Mouse (Mus musculus): ENCODE measurements around the gene Tesk2. TPM values are rescaled to one million over a fixed set of nuclear protein-coding genes. Genes with fewer than 3 reads are reported as not detected.

The Tesk2 gene
- total RNA-seq, 1 experiment, result 15.3 TPM

- in situ Hi-C loops (cut with MboI; ENCODE audit: low sequenced_read_pairs in 2 of 2, unreplicated experiment in 2 of 2), result no loop called here
- Histone ChIP-seq H3K4me3 (ENCODE audit: insufficient read depth in 1 of 2, low read depth in 1 of 2, low read length in 2 of 2, poor library complexity in 1 of 2, severe bottlenecking in 1 of 2) (peak within 1 kb of the TSS; percentile 75 to 80), H3K9ac (ENCODE audit: insufficient read depth, low read depth, low read length, poor library complexity, severe bottlenecking) (peak within 1 kb of the TSS; percentile 79), H3K36me3 (ENCODE audit: control insufficient read depth, insufficient read depth, low read length, poor library complexity, severe bottlenecking) (peaks cover 3% of the 10 kb centered on the region), H3K4me1 (ENCODE audit: control insufficient read depth in 2 of 2, insufficient read depth in 2 of 2, low read length in 2 of 2, poor library complexity in 1 of 2) (no peaks in the 10 kb centered on the region), H3K27ac (ENCODE audit: insufficient read depth, low read depth, low read length, poor library complexity, severe bottlenecking) (no peak within 1 kb of the TSS; the same call in 1 of the 2 replicates), H3K9me3 (ENCODE audit: control insufficient read depth, insufficient read depth, low read depth, low read length) (no peaks in the 10 kb centered on the region)
- TF ChIP-seq HCFC1 (IDR thresholded peaks at IDR 0.05; ENCODE audit: borderline replicate concordance, insufficient read depth, low read length), result peak; percentile 100
- TF ChIP-seq CHD2 (IDR thresholded peaks at IDR 0.05; ENCODE audit: low read depth, low read length), result peak; percentile 77; the same call in 1 of the 2 replicates
- no peak for TF ChIP-seq ZNF384 (IDR thresholded peaks at IDR 0.05; ENCODE audit: low read depth, low read length)
- TF ChIP-seq MAFK (IDR thresholded peaks at IDR 0.05; ENCODE audit: insufficient read depth, low read depth, low read length), result 0 out of 2 replicates have a peak, but pooled peaks have one; percentile 38
- TF ChIP-seq ZC3H11A (IDR thresholded peaks at IDR 0.05; ENCODE audit: borderline replicate concordance, low read depth, low read length), result no peak
- DNase-seq (ENCODE audit: low read depth, low spot score), result peak; percentile 89
Observed at GRCm38 (mm10) chr4:116708201-116708764, 12.5 kb upstream of the Tesk2 start, which contains the start of the genes Mmachc and Ccdc163. TSS of gene Mmachc (minus strand) at chr4:116708406. TSS of gene Ccdc163 (plus strand) at chr4:116708509.

- in situ Hi-C loops (cut with MboI; ENCODE audit: low sequenced_read_pairs in 2 of 2, unreplicated experiment in 2 of 2), result no loop called here
- TF ChIP-seq ZC3H11A (IDR thresholded peaks at IDR 0.05; ENCODE audit: borderline replicate concordance, low read depth, low read length) (no peak), ZNF384 (IDR thresholded peaks at IDR 0.05; ENCODE audit: low read depth, low read length) (peak; percentile 71), MAFK (IDR thresholded peaks at IDR 0.05; ENCODE audit: insufficient read depth, low read depth, low read length) (no peak)
- Histone ChIP-seq H3K36me3 (ENCODE audit: control insufficient read depth, insufficient read depth, low read length, poor library complexity, severe bottlenecking) (peaks cover 3% of the 10 kb centered on the region), H3K27ac (ENCODE audit: insufficient read depth, low read depth, low read length, poor library complexity, severe bottlenecking) (no peak overlapping the region; the same call in 1 of the 2 replicates), H3K9ac (ENCODE audit: insufficient read depth, low read depth, low read length, poor library complexity, severe bottlenecking) (peak overlapping the region; percentile 75), H3K9me3 (ENCODE audit: control insufficient read depth, insufficient read depth, low read depth, low read length) (no peaks in the 10 kb centered on the region), H3K4me1 (ENCODE audit: control insufficient read depth in 2 of 2, insufficient read depth in 2 of 2, low read length in 2 of 2, poor library complexity in 1 of 2) (no peaks in the 10 kb centered on the region), H3K4me3 (ENCODE audit: insufficient read depth in 1 of 2, low read depth in 1 of 2, low read length in 2 of 2, poor library complexity in 1 of 2, severe bottlenecking in 1 of 2) (peak overlapping the region; percentile 64 to 79)
- no peak for DNase-seq (ENCODE audit: low read depth, low spot score)
Observed at GRCm38 (mm10) chr4:116708791-116709390, 11.9 kb upstream of the Tesk2 start.

GRCm38 (mm10) chr4:116710154-116710553 lies 10.6 kb upstream of the Tesk2 start:
- Histone ChIP-seq H3K4me3 (ENCODE audit: insufficient read depth in 1 of 2, low read depth in 1 of 2, low read length in 2 of 2, poor library complexity in 1 of 2, severe bottlenecking in 1 of 2) (no peak overlapping the region), H3K9ac (ENCODE audit: insufficient read depth, low read depth, low read length, poor library complexity, severe bottlenecking) (no peak overlapping the region), H3K36me3 (ENCODE audit: control insufficient read depth, insufficient read depth, low read length, poor library complexity, severe bottlenecking) (peaks cover 5% of the 10 kb centered on the region), H3K9me3 (ENCODE audit: control insufficient read depth, insufficient read depth, low read depth, low read length) (no peaks in the 10 kb centered on the region), H3K27ac (ENCODE audit: insufficient read depth, low read depth, low read length, poor library complexity, severe bottlenecking) (no peak overlapping the region), H3K4me1 (ENCODE audit: control insufficient read depth in 2 of 2, insufficient read depth in 2 of 2, low read length in 2 of 2, poor library complexity in 1 of 2) (no peaks in the 10 kb centered on the region)
- DNase-seq (ENCODE audit: low read depth, low spot score), result no peak
- TF ChIP-seq HCFC1 (IDR thresholded peaks at IDR 0.05; ENCODE audit: borderline replicate concordance, insufficient read depth, low read length) (no peak), ZNF384 (IDR thresholded peaks at IDR 0.05; ENCODE audit: low read depth, low read length) (no peak), MAFK (IDR thresholded peaks at IDR 0.05; ENCODE audit: insufficient read depth, low read depth, low read length) (no peak), ZC3H11A (IDR thresholded peaks at IDR 0.05; ENCODE audit: borderline replicate concordance, low read depth, low read length) (no peak), CHD2 (IDR thresholded peaks at IDR 0.05; ENCODE audit: low read depth, low read length) (no peak)
- in situ Hi-C loops (cut with MboI; ENCODE audit: low sequenced_read_pairs in 2 of 2, unreplicated experiment in 2 of 2), result loop anchor here in 1 of 2 experiments (10.0 kb wide), 1 partner anchor 75 kb away; no protein-coding TSS in a partner anchor

GRCm38 (mm10) chr4:116712536-116712935 lies 8.2 kb upstream of the Tesk2 start:
- in situ Hi-C loops (cut with MboI; ENCODE audit: low sequenced_read_pairs in 2 of 2, unreplicated experiment in 2 of 2), result loop anchor here in 1 of 2 experiments (10.0 kb wide), 1 partner anchor 72 kb away; no protein-coding TSS in a partner anchor
- DNase-seq (ENCODE audit: low read depth, low spot score), result no peak
- TF ChIP-seq ZC3H11A (IDR thresholded peaks at IDR 0.05; ENCODE audit: borderline replicate concordance, low read depth, low read length) (no peak), HCFC1 (IDR thresholded peaks at IDR 0.05; ENCODE audit: borderline replicate concordance, insufficient read depth, low read length) (no peak), CHD2 (IDR thresholded peaks at IDR 0.05; ENCODE audit: low read depth, low read length) (no peak), MAFK (IDR thresholded peaks at IDR 0.05; ENCODE audit: insufficient read depth, low read depth, low read length) (no peak), ZNF384 (IDR thresholded peaks at IDR 0.05; ENCODE audit: low read depth, low read length) (no peak)
- Histone ChIP-seq H3K4me3 (ENCODE audit: insufficient read depth in 1 of 2, low read depth in 1 of 2, low read length in 2 of 2, poor library complexity in 1 of 2, severe bottlenecking in 1 of 2) (no peak overlapping the region), H3K27ac (ENCODE audit: insufficient read depth, low read depth, low read length, poor library complexity, severe bottlenecking) (no peak overlapping the region), H3K9me3 (ENCODE audit: control insufficient read depth, insufficient read depth, low read depth, low read length) (no peaks in the 10 kb centered on the region), H3K4me1 (ENCODE audit: control insufficient read depth in 2 of 2, insufficient read depth in 2 of 2, low read length in 2 of 2, poor library complexity in 1 of 2) (no peaks in the 10 kb centered on the region), H3K9ac (ENCODE audit: insufficient read depth, low read depth, low read length, poor library complexity, severe bottlenecking) (no peak overlapping the region), H3K36me3 (ENCODE audit: control insufficient read depth, insufficient read depth, low read length, poor library complexity, severe bottlenecking) (peaks cover 6% of the 10 kb centered on the region)
